Mouse (Mus musculus): Measurements from ENCODE around the gene Gm36210.

Gm36210 gene

DNA sequence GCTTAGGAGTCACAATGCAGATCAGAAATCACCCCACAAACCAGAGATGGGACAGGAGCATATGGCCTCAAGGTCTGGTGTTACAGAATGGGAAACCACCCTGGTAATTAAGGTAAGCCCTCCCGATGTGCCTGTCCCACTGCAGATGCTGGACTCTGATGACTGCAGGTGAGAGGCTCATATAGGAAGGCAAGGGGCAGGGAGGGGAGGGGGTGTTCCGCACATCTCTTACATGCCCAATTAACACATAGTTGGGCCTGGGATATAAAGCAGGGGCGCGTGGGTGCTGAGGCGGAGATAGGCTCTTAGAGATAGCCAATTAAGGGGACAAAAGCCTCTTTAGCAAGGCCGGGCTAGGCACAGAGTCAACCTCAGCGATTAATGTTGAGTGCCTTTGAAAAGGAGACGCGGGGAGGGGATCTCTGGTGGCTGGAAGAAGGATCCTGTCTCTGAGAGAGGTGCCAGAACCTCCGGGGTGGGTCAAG lies at the start of gene Gm36210:
Gm36210 (minus strand) TSS at position 51 of the 485 bp plus-strand sequence.
- CTCF ChIA-PET, result no interaction called here

DNA sequence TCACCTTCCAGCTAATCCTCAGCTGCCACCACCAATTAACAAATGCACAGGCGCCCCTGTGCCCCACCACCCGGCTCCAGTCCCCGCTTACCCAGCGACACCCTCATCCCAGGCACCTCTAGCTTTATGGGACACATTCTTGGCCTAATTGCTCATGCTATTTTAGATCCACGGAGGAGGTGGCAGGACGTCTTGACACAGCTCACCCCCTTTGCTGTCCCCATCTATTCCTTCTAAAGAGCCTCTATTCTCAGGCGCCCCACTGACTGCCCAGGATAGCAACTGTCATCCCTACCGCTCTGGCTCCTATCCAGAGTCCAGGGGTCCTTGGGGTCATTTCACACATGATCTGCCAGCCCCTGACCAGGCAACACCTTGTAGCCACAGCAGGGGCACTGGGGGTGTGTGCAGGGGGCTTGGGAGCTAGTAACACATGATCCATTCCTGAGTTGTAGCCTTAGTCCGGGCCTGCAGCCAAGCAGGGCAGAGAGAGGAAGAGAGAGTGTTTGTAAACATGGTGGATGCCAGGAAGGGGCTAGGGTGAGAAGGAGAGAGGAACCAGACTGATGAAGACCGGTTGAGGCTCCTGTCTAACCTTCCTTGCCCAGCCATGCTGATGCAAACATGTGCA lies 47.6 kb upstream of the Gm36210 start:
- ChIA-PET POLR2A (interaction anchor here in 2 of 4 experiments (0.7 to 1.2 kb wide), 4 partner anchors 42 to 141 kb away, joined by 3 read pairs; partner anchors contain the start of genes U2af2 (in 1 of the 2) and Ube2s (in 1 of the 2)), CTCF (interaction anchor here in 3 of 4 experiments (0.5 to 1.4 kb wide), 6 partner anchors 10 to 250 kb away, joined by 3 to 10 read pairs (median 4); partner anchors contain the start of gene Sbk2 (in 2 of the 3))

More for the DNA sequence above, at the start of gene Gm36210:
- POLR2A ChIA-PET, result interaction anchor here in 2 of 4 experiments (1.3 to 11.3 kb wide), 4 partner anchors 5 to 97 kb away, joined by 4 to 159 read pairs (median 68); partner anchors contain the start of genes Isoc2a (in 1 of the 2), Ube2s (in 1 of the 2) and Zfp628 (in 1 of the 2)

GRCm38 (mm10) chr7:4950561-4951342 lies 44.4 kb upstream of the Gm36210 start:
- ChIA-PET POLR2A (interaction anchor here in 3 of 4 experiments (0.6 to 2.6 kb wide), 25 partner anchors 9 to 292 kb away, joined by 3 to 10 read pairs (median 3); partner anchors contain the start of genes Sbk2 (in 2 of the 3), Ube2s (in 2 of the 3), Fiz1 (in 1 of the 3) and Isoc2a (in 1 of the 3)), CTCF (interaction anchor here (0.6 to 2.4 kb wide), 9 partner anchors 10 to 1224 kb away, joined by 3 to 10 read pairs (median 4); partner anchors contain the start of gene Sbk2 (in 2 of the 4))

DNA sequence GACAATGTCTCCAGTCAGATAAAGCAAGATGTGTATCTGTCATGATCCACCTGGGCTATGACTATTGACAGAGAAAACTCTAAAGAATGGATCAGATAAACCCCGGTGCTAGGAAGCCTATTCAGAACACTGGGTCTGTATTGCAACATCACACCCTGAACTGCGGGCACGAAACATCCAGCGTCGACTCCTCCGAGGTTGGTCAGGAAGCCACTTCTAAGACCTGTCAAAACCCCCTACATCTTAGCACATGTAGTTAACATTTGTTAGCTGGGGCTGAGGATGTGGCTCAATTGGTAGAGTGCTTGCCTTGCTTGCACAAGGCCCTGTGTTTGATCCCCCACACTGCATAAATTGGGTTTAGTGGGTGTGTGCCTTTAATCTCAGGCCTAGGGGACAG lies 42.1 kb upstream of the Gm36210 start:
- ChIA-PET CTCF (interaction anchor here in 2 of 4 experiments (1.0 to 2.0 kb wide), 4 partner anchors 8 to 16 kb away, joined by 4 to 8 read pairs (median 6); partner anchors contain the start of gene Sbk2 (in 2 of the 2)), POLR2A (interaction anchor here in 3 of 4 experiments (0.7 to 2.1 kb wide), 8 partner anchors 8 to 156 kb away, joined by 3 to 7 read pairs (median 4); partner anchors contain the start of genes Fiz1 (in 1 of the 3), Rpl28 (in 1 of the 3), Ube2s (in 1 of the 3) and Zfp524 (in 1 of the 3))

GRCm38 (mm10) chr7:4947855-4948254 lies 41.5 kb upstream of the Gm36210 start:
- CTCF ChIA-PET, result interaction anchor here in 2 of 4 experiments (0.6 to 2.0 kb wide), 3 partner anchors 16 to 1267 kb away, joined by 3 to 8 read pairs (median 4); partner anchors contain the start of gene Sbk2 (in 2 of the 2)
- POLR2A ChIA-PET, result interaction anchor here in 2 of 4 experiments (0.6 to 1.2 kb wide), 7 partner anchors 11 to 1505 kb away, joined by 3 to 7 read pairs (median 4); partner anchors contain the start of gene Ube2s (in 1 of the 2)

GRCm38 (mm10) chr7:4943223-4943815 lies 37.0 kb upstream of the Gm36210 start:
- CTCF ChIA-PET, result interaction anchor here (0.6 to 3.8 kb wide), 11 partner anchors 20 to 183 kb away, joined by 3 to 27 read pairs (median 5); partner anchors contain the start of gene Sbk2 (in 3 of the 4)
- POLR2A ChIA-PET, result interaction anchor here in 3 of 4 experiments (0.7 to 1.6 kb wide), 8 partner anchors 14 to 191 kb away, joined by 3 to 5 read pairs (median 3); partner anchors contain the start of genes Ube2s (in 2 of the 3), Cox6b2 (in 1 of the 3), Gm44973 (in 1 of the 3) and Sbk2 (in 1 of the 3)

DNA sequence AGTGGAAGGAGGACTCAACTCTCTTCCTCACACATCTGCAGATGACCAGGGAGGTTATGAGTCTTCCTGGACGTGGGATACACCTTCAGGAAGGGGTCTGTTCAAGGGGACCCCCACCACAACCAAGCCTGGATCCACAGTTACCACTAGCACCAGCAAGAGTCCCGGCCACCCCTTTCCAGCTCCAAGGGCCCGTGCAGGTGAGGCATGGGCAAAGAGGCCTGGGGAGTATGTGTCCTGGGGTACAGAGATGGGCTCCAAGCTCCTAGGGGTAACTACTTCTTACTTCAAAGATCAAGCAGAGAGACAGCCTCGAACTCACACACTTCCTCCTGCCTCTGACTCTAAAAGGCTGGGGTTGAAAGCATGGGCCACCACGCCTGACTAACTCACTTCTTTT lies 36.4 kb upstream of the Gm36210 start:
- ChIA-PET CTCF (interaction anchor here in 2 of 4 experiments (0.7 to 3.8 kb wide), 8 partner anchors 21 to 119 kb away, joined by 3 to 27 read pairs (median 4); partner anchors contain the start of gene Sbk2 (in 2 of the 2)), POLR2A (interaction anchor here in 2 of 4 experiments (1.3 to 1.4 kb wide), 2 partner anchors 31 to 77 kb away, joined by 3 read pairs; no protein-coding TSS in a partner anchor)

GRCm38 (mm10) chr7:4940068-4940479 lies 33.8 kb upstream of the Gm36210 start:
- ChIA-PET CTCF (interaction anchor here (0.5 to 3.8 kb wide), 79 partner anchors 9 to 513 kb away, joined by 3 to 29 read pairs (median 4); partner anchors contain the start of genes Sbk2 (in 4 of the 4), Zfp628 (in 3 of the 4), Isoc2a (in 2 of the 4) and Ssc5d (in 2 of the 4)), POLR2A (interaction anchor here (0.6 to 2.5 kb wide), 25 partner anchors 9 to 187 kb away, joined by 3 to 13 read pairs (median 4); partner anchors contain the start of genes Sbk2 (in 3 of the 4), Ube2s (in 3 of the 4), Cox6b2 (in 1 of the 4) and Isoc2a (in 1 of the 4))

GRCm38 (mm10) chr7:4938456-4938855 lies 32.1 kb upstream of the Gm36210 start:
- POLR2A ChIA-PET, result interaction anchor here in 3 of 4 experiments (0.5 to 2.5 kb wide), 10 partner anchors 11 to 146 kb away, joined by 3 to 10 read pairs (median 6); partner anchors contain the start of genes Sbk2 (in 2 of the 3), Fiz1 (in 1 of the 3), Rpl28 (in 1 of the 3) and Ube2s (in 1 of the 3)
- CTCF ChIA-PET, result interaction anchor here (0.5 to 3.7 kb wide), 16 partner anchors 12 to 1344 kb away, joined by 3 to 29 read pairs (median 8); partner anchors contain the start of genes Sbk2 (in 2 of the 4), Isoc2a (in 1 of the 4) and Zfp628 (in 1 of the 4)

DNA sequence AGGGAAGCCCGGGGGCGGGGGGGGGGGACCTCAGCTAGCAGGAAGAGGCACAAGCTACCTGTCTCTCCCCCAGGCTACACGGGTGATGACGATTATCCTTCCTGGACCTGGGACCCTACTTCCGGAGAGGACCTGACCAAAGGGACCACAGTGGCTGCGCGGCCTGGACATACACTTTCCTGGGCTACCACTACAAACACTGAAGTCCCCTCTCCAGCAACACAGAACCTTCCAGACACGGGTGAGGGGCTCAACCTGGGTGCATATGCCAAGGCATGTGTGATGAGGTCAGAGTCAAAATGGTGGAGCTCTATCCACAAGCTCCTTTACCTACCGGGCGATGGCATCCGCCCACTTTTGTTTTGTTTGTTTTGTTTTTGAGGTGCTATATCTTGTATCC lies 31.1 kb upstream of the Gm36210 start:
- POLR2A ChIA-PET, result interaction anchor here in 3 of 4 experiments (0.5 to 2.4 kb wide), 16 partner anchors 10 to 377 kb away, joined by 3 to 8 read pairs (median 4); partner anchors contain the start of genes Ube2s (in 2 of the 3), Cox6b2 (in 1 of the 3), Gm44973 (in 1 of the 3) and Rpl28 (in 1 of the 3)
- CTCF ChIA-PET, result interaction anchor here in 3 of 4 experiments (0.5 to 2.1 kb wide), 15 partner anchors 10 to 394 kb away, joined by 3 to 9 read pairs (median 4); partner anchors contain the start of gene Sbk2 (in 2 of the 3)

DNA sequence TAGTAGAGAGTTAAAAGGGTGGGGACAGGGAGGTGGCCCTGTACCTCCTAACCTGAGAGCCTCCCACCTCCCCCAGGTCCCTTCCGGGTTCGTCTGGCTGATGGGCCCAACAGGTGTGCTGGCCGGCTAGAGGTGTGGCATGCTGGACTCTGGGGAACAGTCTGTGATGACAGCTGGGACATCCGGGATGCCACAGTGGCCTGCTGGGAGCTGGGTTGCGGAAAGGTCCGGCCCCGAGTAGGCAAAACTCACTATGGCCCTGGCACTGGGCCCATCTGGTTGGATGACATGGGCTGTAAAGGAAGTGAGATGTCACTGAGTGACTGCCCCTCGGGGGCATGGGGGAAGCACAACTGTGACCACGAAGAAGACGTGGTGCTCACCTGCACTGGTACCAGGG lies 30.5 kb upstream of the Gm36210 start:
- CTCF ChIA-PET, result interaction anchor here in 2 of 4 experiments (0.6 to 2.1 kb wide), 13 partner anchors 9 to 393 kb away, joined by 3 to 9 read pairs (median 4); partner anchors contain the start of genes Sbk2 (in 2 of the 2) and Ssc5d (in 1 of the 2)
- POLR2A ChIA-PET, result interaction anchor here in 3 of 4 experiments (0.6 to 2.4 kb wide), 12 partner anchors 9 to 184 kb away, joined by 3 to 8 read pairs (median 4); partner anchors contain the start of genes Ube2s (in 2 of the 3), Cox6b2 (in 1 of the 3), Gm44973 (in 1 of the 3) and Rpl28 (in 1 of the 3)

GRCm38 (mm10) chr7:4934160-4934914 lies 28.0 kb upstream of the Gm36210 start:
- ChIA-PET CTCF (interaction anchor here (0.5 to 3.4 kb wide), 43 partner anchors 9 to 822 kb away, joined by 3 to 29 read pairs (median 4); partner anchors contain the start of genes Nat14 (in 2 of the 4), Sbk2 (in 2 of the 4), Ssc5d (in 2 of the 4) and Zfp628 (in 2 of the 4)), POLR2A (interaction anchor here (0.7 to 3.9 kb wide), 24 partner anchors 9 to 1229 kb away, joined by 3 to 22 read pairs (median 5); partner anchors contain the start of genes Ube2s (in 2 of the 4), Fiz1 (in 1 of the 4), Isoc2a (in 1 of the 4) and Nat14 (in 1 of the 4))

- POLR2A ChIA-PET, result interaction anchor here in 3 of 4 experiments (0.6 to 3.9 kb wide), 18 partner anchors 8 to 1264 kb away, joined by 3 to 22 read pairs (median 4); partner anchors contain the start of genes Ube2s (in 2 of the 3), Fiz1 (in 1 of the 3), Nat14 (in 1 of the 3) and Rpl28 (in 1 of the 3)
- CTCF ChIA-PET, result interaction anchor here in 3 of 4 experiments (0.6 to 3.4 kb wide), 12 partner anchors 8 to 1251 kb away, joined by 3 to 29 read pairs (median 4); no protein-coding TSS in a partner anchor
Observed at GRCm38 (mm10) chr7:4933103-4933502, 26.8 kb upstream of the Gm36210 start.

- CTCF ChIA-PET, result interaction anchor here in 3 of 4 experiments (1.1 to 2.1 kb wide), 6 partner anchors 9 to 17 kb away, joined by 3 to 9 read pairs (median 6); no protein-coding TSS in a partner anchor
- POLR2A ChIA-PET, result interaction anchor here in 3 of 4 experiments (0.7 to 15.6 kb wide), 15 partner anchors 9 to 325 kb away, joined by 3 to 118 read pairs (median 4); partner anchors contain the start of genes Tmem238 (in 2 of the 3), Cox6b2 (in 1 of the 3), Fiz1 (in 1 of the 3) and Isoc2a (in 1 of the 3)
Observed at GRCm38 (mm10) chr7:4928323-4928722, 22.0 kb upstream of the Gm36210 start.
